Mouse (Mus musculus) embryonic fibroblast, embryonic 13.5 days (primary cell): ENCODE data around the gene Rab27a.

ENCODE experiments used
- CTCF ChIP-seq: IDR thresholded peaks from 2 replicates; pipeline ENCODE4 v1.5.1; 2011; ENCODE audit warnings: mild to moderate bottlenecking, control low read depth, low read length, moderate library complexity, borderline replicate concordance; ENCODE audit not compliant: insufficient read depth
- POLR2A ChIP-seq: IDR thresholded peaks from 2 replicates; pipeline ENCODE4 v1.6.1; 2011; ENCODE audit warnings: low read depth, mild to moderate bottlenecking, control low read depth, low read length, moderate library complexity

- TF ChIP-seq POLR2A: no peak
- no peak for TF ChIP-seq CTCF
Measured at GRCm38 (mm10) chr9:73097898-73098297, 53.2 kb downstream of the Rab27a start.
